7 mouse cellular contexts compared by ENCODE assay signal in the genomic region with DNA sequence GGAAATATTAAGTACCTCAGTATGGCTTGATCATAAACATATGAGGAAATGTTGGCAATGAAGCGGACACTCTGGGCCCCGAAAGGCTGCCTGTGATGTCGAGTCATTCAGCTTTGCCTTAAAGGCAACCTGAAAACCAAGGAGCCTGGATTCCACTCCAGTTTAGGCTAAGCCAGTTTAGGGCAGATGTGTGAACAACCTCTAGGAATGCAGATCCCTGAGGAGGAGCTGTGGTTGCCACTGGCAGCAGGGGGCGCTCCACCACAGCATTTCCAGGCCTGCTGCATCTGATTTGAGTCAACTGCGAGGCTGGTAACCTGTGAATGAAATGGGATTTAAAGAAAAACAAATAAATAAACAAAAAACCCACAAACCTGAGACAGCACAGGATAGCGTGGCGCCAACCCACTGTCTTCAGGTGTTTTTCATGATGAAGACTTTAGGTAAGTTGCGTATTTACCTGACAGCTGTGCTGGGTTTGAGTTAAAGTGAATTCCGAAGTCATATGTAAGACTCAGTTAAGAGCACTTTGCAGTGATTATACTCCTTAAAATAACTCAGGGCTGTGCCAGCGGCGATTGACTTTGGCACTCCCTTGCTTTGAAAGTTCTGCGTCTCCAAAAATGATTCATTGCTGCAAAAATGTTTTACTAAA. TPM values are rescaled to one million over a fixed set of nuclear protein-coding genes. Genes with fewer than 3 reads are reported as not detected.
DNase-seq lines count a peak whose midpoint lies in the region.

No protein-coding gene starts in this region.

- DNase-seq in T-cell, adult 2 months (ENCODE audit: low spot score): peak; percentile 67
- peak; percentile 84 for DNase-seq in cerebellum, adult 8-10 months
- peak; percentile 65 to 78 for DNase-seq in frontal cortex, postnatal 14 days (ENCODE audit: low spot score in 2 of 2)
- DNase-seq in induced T-regulatory cell, adult 2 months (ENCODE audit: low read depth): peak; percentile 77
- DNase-seq in left cerebral cortex, adult 18-20 months (ENCODE audit: low spot score in 2 of 2): peak; percentile 86 to 92
- peak; percentile 87 for DNase-seq in mesoderm, embryonic 11.5 days (ENCODE audit: low read depth, low spot score)
- DNase-seq in spleen, postnatal 10 days (ENCODE audit: low spot score in 2 of 2): peak; percentile 40 to 75

RNA-seq across cellular contexts. Expression of gene Slc24a3, which starts 6.4 kb away (rescaled TPM):
- 10 to 100 TPM; 93.2 to 98.8 TPM for total RNA-seq in left cerebral cortex, adult 18-20 months (2021)

Comparison
In these comparisons a context has a peak if more than half of its experiments do, and no peak if none do; other contexts are left out.
1. Peak in every context shown above with its lines: DNase-seq.